Mouse (Mus musculus): ENCODE measurements around the gene Fbxo9. TPM values are rescaled to one million over a fixed set of nuclear protein-coding genes. Genes with fewer than 3 reads are reported as not detected.

The Fbxo9 gene
- total RNA-seq, 2 experiments from 2014 or later: 99.6 to 99.8 TPM

- no peak for DNase-seq (ENCODE audit: low spot score in 2 of 2)
Measured at GRCm38 (mm10) chr9:78111456-78111855, 2.6 kb upstream of the Fbxo9 start.

GRCm38 (mm10) chr9:78109656-78110055, 791 bp upstream of the Fbxo9 start:
- DNase-seq (ENCODE audit: low spot score in 2 of 2): no peak

- DNase-seq (ENCODE audit: low spot score in 2 of 2): peak; percentile 74 to 77
Measured at GRCm38 (mm10) chr9:78107912-78108795, 711 bp downstream of the Fbxo9 start.

GRCm38 (mm10) chr9:78107582-78107911, 1.3 kb downstream of the Fbxo9 start:
- no peak for DNase-seq (ENCODE audit: low spot score in 2 of 2)

GRCm38 (mm10) chr9:78106821-78107220, 2.0 kb downstream of the Fbxo9 start:
- DNase-seq (ENCODE audit: low spot score in 2 of 2): no peak

GRCm38 (mm10) chr9:78105501-78105932, 3.3 kb downstream of the Fbxo9 start:
- no peak for DNase-seq (ENCODE audit: low spot score in 2 of 2)

- DNase-seq (ENCODE audit: low spot score in 2 of 2): no peak
Measured at GRCm38 (mm10) chr9:78104973-78105372, 3.9 kb downstream of the Fbxo9 start.

- no peak for DNase-seq (ENCODE audit: low spot score in 2 of 2)
Measured at GRCm38 (mm10) chr9:78103965-78104560, 4.8 kb downstream of the Fbxo9 start.

GRCm38 (mm10) chr9:78101431-78101830, 7.4 kb downstream of the Fbxo9 start:
- DNase-seq (ENCODE audit: low spot score in 2 of 2): no peak

GRCm38 (mm10) chr9:78100956-78101355, 7.9 kb downstream of the Fbxo9 start:
- DNase-seq (ENCODE audit: low spot score in 2 of 2): no peak

GRCm38 (mm10) chr9:78096376-78096775, 12.5 kb downstream of the Fbxo9 start:
- DNase-seq (ENCODE audit: low spot score in 2 of 2): no peak

GRCm38 (mm10) chr9:78095686-78096085, 13.2 kb downstream of the Fbxo9 start:
- DNase-seq (ENCODE audit: low spot score in 2 of 2): no peak

- DNase-seq (ENCODE audit: low spot score in 2 of 2): no peak
Measured at GRCm38 (mm10) chr9:78090596-78090995, 18.3 kb downstream of the Fbxo9 start.

- no peak for DNase-seq (ENCODE audit: low spot score in 2 of 2)
Measured at GRCm38 (mm10) chr9:78089906-78090305, 19.0 kb downstream of the Fbxo9 start.

GRCm38 (mm10) chr9:78088971-78089370, 19.9 kb downstream of the Fbxo9 start:
- DNase-seq (ENCODE audit: low spot score in 2 of 2): no peak

- no peak for DNase-seq (ENCODE audit: low spot score in 2 of 2)
Measured at GRCm38 (mm10) chr9:78088521-78088920, 20.3 kb downstream of the Fbxo9 start.

GRCm38 (mm10) chr9:78087751-78088150, 21.1 kb downstream of the Fbxo9 start:
- no peak for DNase-seq (ENCODE audit: low spot score in 2 of 2)

- DNase-seq (ENCODE audit: low spot score in 2 of 2): no peak
Measured at GRCm38 (mm10) chr9:78085722-78086287, 23.1 kb downstream of the Fbxo9 start.

- DNase-seq (ENCODE audit: low spot score in 2 of 2): no peak
Measured at GRCm38 (mm10) chr9:78084341-78084740, 24.5 kb downstream of the Fbxo9 start.

- no peak for DNase-seq (ENCODE audit: low spot score in 2 of 2)
Measured at GRCm38 (mm10) chr9:78081835-78082234, 27.0 kb downstream of the Fbxo9 start.

- DNase-seq (ENCODE audit: low spot score in 2 of 2): no peak
Measured at GRCm38 (mm10) chr9:78078240-78078639, 30.6 kb downstream of the Fbxo9 start.

GRCm38 (mm10) chr9:78075256-78075655, 33.6 kb downstream of the Fbxo9 start:
- DNase-seq (ENCODE audit: low spot score in 2 of 2): no peak
